Mouse (Mus musculus) urinary bladder, adult 2 months (tissue): Measurements from ENCODE around the gene Eif4a1. TPM values are rescaled to one million over a fixed set of nuclear protein-coding genes. Genes with fewer than 3 reads are reported as not detected.

Experiments
- DNase-seq: peaks from one replicate; pipeline ENCODE4 v3.0.0; 2022; ENCODE audit warnings: low spot score
- polyA plus RNA-seq: library from polyadenylated mRNA; depleted of rRNA; stranded (reverse); fragments of >200 nt; gene quantifications from 2 replicates; pipeline ENCODE4 v1.2.3, GENCODE M21; 2012

Eif4a1 gene
- polyA plus RNA-seq, 1 experiment, result 554 TPM

DNA sequence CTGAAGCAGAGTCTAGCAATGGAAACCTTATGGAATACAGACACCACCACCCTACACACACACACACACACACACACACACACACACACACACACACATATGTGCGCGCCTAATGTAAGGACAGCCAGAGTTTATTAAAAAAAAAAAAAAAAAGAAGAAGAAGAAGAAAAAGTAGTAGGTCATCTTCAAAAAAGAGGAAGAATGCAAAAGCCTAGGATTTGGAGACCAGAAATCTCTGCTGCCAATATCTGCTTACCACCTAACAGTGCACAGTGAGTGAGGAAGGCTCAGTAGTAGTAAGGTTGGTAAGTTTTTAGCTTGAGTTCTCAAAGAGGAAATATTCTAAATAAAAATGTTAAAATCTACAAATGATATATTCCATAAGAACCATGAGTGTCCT, 6.9 kb upstream of the Eif4a1 start:
- DNase-seq, result no peak

DNA sequence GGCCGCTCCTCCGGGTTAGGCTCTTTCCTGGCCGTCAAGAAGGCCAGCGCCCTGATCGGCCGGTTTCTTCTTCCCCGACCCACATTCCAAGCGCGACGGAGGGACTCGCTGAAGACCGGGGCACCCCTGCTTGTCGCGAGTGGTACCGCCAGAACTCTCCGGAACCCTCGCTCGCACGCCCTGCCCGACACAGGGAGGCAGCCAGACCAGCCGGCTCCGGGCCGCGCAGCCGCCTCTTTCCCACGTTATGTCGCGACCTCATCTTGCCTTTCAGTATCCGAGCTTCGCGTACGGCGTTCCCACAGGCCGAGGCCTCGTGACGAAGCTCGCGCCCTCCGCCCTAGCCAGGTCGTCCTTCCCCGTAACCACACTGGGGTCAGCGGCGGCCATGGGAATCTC, 498 bp downstream of the Eif4a1 start:
- DNase-seq, result no peak

DNA sequence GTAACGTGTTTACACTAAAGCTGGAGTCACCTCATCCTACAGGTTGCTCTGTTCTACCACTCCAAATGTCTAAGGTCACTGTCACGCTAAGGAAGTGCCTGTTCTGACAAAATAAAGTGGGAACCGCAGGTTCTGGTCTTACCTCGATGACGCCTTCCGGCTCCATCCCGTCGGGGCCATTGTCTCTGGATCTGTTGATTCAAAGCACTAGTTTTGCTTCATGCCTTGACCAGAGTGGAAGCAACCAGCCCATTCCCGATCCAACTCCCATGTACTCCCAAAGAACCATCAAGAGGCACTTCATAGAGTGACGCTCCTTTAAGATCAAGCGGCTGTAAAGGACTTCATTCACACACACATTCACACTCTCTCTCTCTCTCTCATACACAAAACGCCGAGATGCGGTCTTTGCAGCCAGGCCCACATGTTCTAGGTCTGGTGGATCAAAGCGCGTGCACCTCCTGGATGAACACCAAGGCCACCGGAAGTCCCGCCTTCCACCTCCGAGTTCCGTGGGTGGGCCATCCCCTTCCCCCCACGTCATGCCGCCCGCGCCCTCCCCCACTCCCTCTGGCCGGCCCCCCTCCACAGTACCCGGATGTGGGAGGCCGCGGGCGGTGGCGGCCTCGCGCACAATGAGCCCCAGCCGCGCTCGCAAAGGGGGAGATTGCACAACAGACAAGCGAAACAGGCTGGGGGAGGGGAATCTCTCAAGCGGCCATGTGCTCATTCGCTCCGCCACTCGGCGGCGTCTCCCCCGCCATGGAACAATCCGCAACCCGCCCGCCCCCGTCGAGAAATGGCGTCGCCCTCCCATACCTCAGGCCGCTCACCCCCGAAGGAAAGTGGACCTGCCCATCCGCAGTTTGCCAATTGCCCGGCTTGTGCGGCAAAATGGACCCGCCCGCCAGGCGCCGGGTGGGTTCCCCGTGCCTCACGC, 1.2 kb downstream of the Eif4a1 start:
- peak; percentile 89 for DNase-seq

DNA sequence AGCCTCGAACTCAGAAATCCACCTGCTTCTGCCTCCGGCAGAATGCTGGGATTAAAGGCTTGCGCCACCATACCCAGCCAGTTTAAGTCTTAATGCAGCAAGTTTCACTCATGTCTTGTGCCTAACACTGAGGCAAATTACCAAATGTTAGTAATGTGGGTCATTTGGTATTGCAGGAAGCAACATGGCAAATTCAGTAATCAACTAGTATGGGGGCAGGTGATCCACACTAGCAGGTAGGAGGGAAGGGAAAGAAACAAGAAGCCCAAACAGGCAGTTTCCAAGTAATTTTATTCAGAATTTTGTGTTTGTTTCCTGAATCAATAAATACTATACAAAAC, 5.6 kb downstream of the Eif4a1 start:
- DNase-seq, result no peak

DNA sequence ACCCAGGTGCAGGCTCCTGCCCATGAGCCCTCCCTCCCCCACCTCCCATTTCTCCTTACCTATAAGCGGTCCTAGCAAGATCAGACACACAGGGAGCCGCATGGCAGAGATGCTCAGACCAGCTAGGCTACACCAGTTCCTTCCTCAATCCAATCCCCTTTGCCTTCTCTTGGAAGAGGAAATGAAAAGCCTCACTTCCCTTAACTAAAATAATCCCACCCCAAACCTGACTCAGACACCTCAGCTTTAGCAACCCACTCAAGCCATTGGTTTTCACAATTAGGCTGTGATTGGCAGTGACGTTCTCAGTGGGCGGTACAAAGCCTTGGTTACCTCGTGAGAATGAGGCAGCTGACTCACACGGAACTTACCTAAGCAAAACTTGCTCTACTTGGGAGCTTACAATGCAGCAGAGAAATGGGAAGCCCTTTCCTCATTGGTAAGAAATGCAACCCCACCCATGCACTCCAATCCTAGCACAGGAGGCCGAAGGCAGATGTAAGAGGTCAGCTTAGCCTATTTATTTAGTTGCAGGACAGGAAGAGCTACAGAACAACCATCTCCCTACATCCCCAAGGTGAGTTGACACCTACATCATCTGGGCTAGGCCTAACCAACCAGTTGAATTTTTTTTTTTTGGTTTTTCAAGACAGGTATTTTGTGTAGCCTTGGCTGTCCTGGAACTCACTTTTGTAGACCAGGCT, 6.1 kb downstream of the Eif4a1 start, which contains the start of gene Cd68:
Gene Cd68, minus strand, starts transcription at position 193 of the 704 bp plus-strand sequence.
- no peak for DNase-seq

DNA sequence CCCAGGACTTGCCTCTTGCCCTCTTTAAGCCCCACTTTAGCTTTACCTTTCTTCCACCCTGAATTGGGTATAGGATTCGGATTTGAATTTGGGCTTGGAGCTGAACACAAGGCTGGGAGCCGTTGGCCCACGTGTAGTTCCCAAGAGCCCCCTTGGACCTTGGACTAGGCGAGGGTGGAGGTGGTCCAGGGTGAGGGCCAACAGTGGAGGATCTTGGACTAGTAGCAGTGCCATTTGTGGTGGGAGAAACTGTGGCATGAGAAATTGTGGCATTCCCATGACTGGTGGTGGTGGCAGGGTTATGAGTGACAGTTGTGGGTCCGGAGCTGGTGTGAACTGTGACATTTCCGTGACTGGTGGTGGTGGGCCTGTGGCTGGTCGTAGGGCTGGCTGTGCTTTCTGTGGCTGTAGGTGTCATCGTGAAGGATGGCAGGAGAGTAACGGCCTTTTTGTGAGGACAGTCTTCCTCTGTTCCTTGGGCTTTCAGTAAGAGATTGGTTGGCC, 6.7 kb downstream of the Eif4a1 start:
- DNase-seq, result no peak

DNA sequence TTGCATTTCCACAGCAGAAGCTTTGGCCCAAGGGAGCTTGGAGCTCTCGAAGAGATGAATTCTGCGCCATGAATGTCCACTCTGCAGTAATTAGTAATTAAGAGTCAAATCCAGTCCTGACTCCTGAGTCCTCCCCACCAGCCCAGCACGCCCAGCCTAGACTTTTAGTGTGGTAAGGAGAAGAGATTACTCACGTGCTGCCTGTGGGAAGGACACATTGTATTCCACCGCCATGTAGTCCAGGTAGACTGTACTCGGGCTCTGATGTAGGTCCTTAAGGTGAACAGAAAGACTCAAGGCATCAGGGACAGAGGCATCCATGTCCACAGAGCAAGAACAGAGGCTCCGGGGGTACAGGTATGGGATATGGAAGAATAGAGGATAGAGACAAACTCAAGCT, 7.4 kb downstream of the Eif4a1 start:
- DNase-seq, result no peak

DNA sequence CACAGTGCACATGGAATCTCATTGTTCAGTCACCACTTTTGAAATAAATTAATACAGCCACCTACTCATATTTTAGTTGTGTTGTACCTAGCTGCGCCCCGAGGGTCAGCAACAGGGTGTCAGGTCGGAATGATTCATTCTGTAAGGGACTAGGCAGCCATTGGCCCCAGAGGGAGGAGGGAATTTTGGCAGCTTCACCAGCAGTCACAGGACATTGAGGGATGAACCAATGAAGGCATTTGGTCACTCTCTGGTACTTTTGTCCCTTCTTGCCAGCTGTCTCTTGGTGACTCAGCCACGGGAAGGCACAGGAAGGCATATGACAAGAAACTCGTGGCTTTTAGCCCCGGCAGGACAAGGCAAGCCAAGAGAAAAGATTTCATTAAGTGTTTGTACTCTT, 8.4 kb downstream of the Eif4a1 start:
- no peak for DNase-seq

DNA sequence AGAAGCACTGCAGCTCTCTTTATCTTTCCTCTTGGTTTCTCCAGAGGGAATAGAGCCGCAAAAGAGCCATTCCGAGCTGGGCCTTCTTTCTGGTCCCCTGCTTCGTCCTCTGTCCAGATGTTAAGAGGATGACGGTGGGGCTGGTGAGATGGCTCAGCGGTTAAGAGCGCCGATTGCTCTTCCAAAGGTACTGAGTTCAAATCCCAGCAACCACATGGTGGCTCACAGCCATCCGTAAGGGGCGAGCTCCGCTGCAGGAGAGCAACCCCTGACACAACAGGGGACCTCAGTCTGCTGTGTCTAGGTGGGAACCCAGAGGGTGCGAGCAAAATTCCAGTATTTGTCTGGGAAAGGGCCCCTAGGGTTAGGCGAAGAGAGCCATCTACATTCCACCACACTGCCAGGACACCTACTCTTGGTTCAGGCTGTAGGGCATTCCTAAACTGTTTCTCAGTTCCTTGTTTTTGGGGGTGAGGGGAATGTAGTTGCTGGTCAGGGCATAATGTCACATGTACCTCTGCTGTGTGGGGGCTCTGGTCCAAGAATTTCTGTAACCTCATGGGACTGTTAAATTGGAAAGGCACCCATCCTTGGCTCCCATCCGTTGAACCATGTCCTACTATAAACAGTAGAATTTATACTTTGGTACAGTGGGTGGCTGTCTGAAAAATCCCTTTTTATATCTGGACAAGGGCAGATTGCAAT, 9.1 kb downstream of the Eif4a1 start:
- DNase-seq, result no peak

DNA sequence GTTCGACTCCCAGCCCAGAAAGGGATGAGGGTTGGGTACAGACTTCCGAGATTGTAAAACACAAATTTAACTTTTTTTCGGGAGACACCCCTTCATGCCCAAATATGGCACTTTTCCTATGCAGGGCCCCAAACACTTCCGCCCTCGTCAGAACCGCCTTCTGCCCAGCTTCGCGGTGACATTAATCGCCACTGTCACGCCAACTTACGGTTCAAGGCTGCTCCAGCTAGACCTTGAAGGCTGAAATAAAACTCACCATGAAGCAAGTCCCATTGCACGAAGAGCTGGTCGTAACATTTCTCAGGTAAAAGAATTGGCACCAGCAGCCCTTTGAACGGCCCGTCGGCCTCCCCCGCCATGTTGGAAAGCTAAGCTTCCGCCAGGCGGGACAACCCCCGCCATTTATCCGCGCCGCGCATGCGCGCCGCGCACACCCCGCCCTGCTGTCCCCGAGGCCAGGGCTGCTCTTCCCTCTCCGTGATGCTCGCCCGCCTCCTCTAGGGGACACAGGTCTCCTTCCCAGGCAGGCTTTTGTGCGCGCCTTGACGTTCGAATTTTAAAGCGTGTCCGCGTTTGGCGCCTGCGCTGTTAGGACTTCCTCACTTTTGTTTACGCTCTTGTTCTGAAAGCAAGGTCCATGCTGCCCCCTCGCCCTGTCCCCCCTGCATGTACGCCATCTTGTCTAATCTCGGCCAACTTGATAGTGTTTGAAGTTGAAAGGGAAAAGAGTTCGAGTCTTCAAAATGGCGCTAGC, 9.8 kb downstream of the Eif4a1 start, which contains the start of gene Mpdu1:
Gene Mpdu1, minus strand, starts transcription at position 430 of the 754 bp plus-strand sequence.
- DNase-seq, result peak; percentile 91

DNA sequence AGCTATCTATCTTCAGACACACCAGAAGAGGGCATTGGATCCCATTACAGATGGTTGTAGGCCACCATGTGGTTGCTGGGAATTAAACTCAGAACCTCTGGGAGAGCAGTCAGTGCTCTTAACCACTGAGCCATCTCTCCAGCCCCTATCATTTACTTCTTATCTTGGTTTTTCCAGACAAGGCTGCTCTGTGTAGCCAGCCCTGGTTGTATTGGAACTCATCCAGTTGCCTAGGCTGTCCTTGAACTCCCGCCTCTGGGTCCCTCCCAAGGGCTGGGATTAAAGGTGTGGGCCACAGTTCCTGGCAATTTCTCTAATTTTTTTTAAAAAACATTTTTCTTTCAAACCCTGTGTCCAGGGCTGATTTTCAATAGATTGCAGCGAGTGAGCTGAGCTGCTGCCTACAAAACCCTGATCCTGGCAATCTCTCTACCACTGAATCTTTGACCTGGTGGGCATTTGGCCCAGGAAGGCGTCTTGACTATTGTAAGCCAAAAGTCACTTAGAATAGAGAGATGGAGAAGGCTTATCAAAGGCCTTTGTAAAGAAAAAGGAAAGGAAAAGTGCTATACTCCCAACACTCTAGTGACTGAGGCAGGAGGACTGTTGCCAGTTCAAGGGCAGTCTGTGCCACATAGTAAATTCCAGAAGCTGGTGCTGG, 10.9 kb downstream of the Eif4a1 start:
- DNase-seq, result no peak

DNA sequence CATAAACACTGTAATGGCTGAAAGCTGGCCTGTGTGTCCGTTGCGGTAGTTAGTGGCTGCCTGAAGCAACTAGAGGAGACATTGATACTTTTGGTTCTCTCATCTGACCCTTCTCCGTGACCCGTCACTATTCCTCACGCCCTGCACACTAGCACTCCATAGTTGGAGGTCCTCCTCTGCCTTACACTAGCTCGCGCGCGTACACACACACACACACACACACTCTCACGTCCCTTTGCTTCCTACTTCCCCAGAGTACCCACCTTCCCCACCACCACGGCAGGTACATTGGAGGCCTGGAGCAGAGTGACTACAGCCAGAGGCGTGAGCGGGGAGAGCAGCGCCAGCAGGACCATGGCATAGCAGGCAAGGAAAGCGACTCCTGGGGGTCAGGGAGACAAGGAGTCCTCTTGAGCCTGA, 14.8 kb downstream of the Eif4a1 start:
- DNase-seq, result no peak

DNA sequence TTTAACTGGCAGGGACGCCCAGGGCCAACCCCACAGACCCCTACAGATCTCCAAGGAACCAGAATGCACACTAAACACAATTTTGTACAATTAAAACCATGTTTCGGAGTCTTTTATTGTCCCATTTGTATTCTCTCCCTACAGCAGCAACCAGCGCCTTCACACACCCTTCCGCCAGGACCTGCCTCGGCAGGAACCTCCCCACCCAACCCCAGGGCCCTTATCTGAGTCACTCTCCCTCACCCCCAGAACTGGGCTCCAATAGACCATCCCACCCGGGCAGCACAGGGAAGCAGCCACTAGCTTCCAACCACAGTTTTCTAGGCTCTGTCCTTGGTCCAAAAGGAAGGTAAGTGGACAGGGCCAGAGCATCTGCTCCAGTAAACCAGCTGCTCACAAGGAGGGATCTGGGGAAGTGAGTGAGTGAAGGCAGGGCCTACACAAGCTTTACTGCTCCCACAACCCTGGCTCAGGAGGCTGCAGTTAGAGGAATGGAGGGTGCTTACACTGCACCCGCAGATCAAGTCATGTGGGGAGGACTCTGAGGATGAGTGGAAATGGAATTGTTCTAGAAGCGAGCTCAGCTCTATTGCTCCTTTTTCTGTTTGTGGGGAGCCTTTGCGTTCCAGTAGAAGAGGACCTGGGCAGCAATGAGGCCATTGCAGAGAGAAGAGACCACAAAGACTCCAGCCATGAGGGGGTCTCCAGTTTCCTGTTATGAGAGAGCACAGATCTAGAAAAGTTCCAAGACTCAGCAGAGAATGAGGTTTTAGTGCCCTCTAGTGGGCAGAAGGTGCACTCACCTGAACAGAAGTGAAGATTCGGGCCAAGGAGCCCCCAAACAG, 15.4 kb downstream of the Eif4a1 start:
- no peak for DNase-seq

DNA sequence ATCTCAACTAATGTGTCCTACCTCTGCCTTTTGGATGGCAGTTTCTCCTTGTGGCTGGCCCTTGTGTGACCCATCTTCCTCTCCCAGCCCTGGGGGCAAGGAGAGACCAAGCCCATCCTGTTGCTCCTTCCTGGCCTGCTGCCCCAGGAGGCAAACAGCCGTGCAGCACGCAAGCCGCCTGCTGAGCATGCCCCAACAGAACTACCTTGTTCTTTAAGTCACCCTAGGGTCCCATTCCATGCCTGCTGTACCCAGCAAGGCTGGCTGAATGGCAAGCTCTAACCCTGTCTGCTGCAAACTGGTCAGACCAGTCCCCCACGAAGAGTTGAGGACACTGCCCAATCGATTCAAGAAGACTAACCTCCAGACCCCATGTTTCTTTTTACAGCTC, 16.2 kb downstream of the Eif4a1 start:
- peak; percentile 62 for DNase-seq

DNA sequence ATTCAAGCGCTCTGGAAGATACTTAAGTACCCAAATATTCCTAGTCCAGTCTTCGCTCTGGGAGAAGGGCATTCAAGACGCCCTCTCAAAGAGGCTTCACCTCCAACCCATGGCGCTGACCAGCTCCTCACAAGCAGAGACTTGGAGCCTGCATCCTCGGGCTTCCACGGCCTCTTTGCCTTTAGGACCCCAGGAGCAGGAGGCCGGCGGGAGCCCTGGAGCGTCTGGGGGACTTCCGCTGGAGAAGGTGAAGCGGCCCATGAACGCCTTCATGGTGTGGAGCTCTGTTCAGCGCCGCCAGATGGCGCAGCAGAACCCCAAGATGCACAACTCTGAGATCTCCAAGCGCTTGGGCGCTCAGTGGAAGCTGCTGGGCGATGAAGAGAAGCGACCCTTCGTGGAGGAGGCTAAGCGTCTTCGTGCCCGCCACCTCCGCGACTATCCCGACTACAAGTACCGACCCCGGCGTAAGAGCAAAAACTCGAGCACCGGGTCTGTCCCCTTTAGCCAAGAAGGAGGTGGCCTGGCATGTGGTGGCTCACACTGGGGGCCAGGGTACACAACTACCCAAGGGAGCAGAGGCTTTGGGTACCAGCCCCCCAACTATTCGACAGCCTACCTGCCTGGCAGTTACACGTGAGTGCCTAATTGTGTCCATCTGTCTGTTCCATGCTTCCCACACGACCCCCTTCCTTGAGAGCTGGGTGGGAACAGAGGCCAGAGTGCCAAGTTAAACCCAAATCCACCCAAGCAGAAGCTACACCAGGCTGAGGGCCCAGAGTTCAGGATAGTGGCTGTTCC, 16.8 kb downstream of the Eif4a1 start, which contains the start of gene Sox15:
Gene Sox15, plus strand, starts transcription at position 51 of the 801 bp plus-strand sequence.
- DNase-seq, result peak; percentile 69

DNA sequence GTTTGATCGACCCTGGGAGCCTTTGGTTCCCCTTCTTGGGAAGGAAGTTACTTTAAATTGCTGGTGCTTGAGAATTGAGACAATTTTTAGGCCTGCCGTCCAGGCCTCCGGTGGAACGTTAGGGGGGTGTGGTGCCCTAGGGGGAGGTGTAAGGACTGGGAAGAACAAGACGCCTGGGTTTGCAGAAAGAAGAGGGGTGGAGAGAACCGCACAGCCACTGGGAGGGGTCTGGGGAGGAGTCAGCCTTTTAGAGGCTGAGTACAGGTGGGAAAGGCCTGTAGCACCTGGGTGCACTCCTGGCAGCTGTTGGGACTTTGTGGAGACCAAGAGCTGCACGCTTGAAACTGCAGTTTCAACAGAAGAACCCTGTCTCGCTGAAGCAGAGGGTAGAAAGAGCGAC, 17.5 kb downstream of the Eif4a1 start:
- no peak for DNase-seq

DNA sequence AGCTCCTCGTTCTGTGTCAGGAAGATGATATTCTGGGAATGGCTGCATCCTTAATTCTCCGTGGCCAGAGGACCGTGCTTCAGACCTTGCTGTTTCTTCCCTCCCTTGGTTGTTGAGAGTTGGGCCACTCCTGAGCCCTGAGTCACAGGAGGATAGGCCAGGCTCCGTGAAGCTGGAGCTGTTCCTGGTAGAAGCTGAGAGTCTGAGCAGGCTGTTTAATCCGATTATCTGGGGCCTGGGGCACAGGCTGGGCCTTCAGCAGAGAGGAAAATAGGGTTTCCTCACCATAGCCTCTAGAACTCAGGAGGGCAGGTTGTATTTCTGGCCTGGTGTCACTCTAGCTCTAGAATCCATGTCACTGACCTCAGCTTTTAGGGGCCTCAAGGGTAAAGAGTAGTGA, 18.8 kb downstream of the Eif4a1 start:
- no peak for DNase-seq

DNA sequence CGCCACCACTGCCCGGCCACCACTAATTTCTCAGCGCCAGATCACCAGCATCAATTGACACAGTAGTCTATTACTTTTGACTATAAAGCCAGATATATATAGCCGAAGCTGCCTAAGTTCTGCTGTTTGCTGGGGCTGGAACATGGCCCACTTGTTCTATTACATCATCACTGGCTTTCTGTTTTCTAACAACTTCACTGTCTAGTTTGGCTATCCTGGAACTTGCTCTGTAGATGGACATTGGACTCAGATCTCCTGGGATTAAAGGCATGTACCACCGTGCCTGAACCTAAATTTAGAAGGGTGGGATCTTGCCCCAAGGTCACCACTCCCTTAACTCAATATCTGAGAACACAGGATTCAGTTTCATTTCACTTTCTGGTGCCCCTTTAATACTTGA, 26.4 kb downstream of the Eif4a1 start:
- no peak for DNase-seq

DNA sequence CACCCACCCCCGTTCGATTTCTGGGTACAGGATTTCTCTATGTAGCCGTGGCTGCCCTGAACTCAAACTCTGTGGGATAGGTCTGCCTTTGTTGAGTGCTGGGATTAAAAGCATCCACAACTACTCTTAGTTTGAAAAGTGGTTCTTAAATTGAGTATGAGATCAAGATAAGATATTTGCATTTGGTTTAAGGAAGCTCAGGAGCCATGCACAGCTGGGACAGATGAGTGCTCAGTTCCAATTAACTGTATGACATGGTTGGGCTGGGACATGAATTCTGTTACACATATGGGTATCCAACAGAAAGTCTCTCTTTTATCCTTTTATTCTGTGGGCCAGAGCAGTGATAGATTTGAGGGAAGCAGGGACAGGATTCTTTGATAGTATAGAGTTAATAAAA, 36.8 kb downstream of the Eif4a1 start:
- DNase-seq, result no peak
